Mouse (Mus musculus): Measurements from ENCODE around the gene Zmynd19.

The Zmynd19 gene

GRCm38 (mm10) chr2:24996471-24996870 lies 46.9 kb downstream of the Zmynd19 start:
- peaks cover 9% of the 10 kb centered on the region for H3K36me3 ChIP-seq (ENCODE audit: insufficient read depth, low read length)
- H3K4me3 ChIP-seq (replicated peaks; ENCODE audit: low read length), result no peak overlapping the region
- no peaks in the 10 kb centered on the region for H3K9me3 ChIP-seq (ENCODE audit: low read length)
- H3K27me3 ChIP-seq (ENCODE audit: insufficient read depth, low read length), result no peaks in the 10 kb centered on the region
- TF ChIP-seq POU5F1 (IDR thresholded peaks at IDR 0.05; ENCODE audit: borderline replicate concordance, low read length) (no peak), CTCF (conservative IDR thresholded peaks at IDR 0.05; ENCODE audit: low read length) (no peak), NANOG (IDR thresholded peaks at IDR 0.05; ENCODE audit: borderline replicate concordance, low read length) (no peak)
- no peaks in the 10 kb centered on the region for H3K4me1 ChIP-seq (replicated peaks; ENCODE audit: low read depth, low read length)

GRCm38 (mm10) chr2:25000544-25001235 lies 51.1 kb downstream of the Zmynd19 start:
- H3K9me3 ChIP-seq (ENCODE audit: low read length), result no peaks in the 10 kb centered on the region
- TF ChIP-seq CTCF (conservative IDR thresholded peaks at IDR 0.05; ENCODE audit: low read length) (peak; percentile 44), NANOG (IDR thresholded peaks at IDR 0.05; ENCODE audit: borderline replicate concordance, low read length) (no peak), POU5F1 (IDR thresholded peaks at IDR 0.05; ENCODE audit: borderline replicate concordance, low read length) (no peak)
- H3K4me3 ChIP-seq (replicated peaks; ENCODE audit: low read length), result no peak overlapping the region
- no peaks in the 10 kb centered on the region for H3K27me3 ChIP-seq (ENCODE audit: insufficient read depth, low read length)
- H3K4me1 ChIP-seq (replicated peaks; ENCODE audit: low read depth, low read length), result no peaks in the 10 kb centered on the region
- H3K36me3 ChIP-seq (ENCODE audit: insufficient read depth, low read length), result peaks cover 15% of the 10 kb centered on the region

GRCm38 (mm10) chr2:25003946-25004786 lies 54.6 kb downstream of the Zmynd19 start:
- peaks cover 11% of the 10 kb centered on the region; the same call in 1 of the 2 replicates for H3K36me3 ChIP-seq (ENCODE audit: insufficient read depth, low read length)
- H3K9me3 ChIP-seq (ENCODE audit: low read length), result no peaks in the 10 kb centered on the region
- no peak for TF ChIP-seq POU5F1 (IDR thresholded peaks at IDR 0.05; ENCODE audit: borderline replicate concordance, low read length)
- no peak overlapping the region for H3K4me3 ChIP-seq (replicated peaks; ENCODE audit: low read length)
- no peaks in the 10 kb centered on the region for H3K27me3 ChIP-seq (ENCODE audit: insufficient read depth, low read length)
- H3K4me1 ChIP-seq (replicated peaks; ENCODE audit: low read depth, low read length), result no peaks in the 10 kb centered on the region

GRCm38 (mm10) chr2:25006767-25007166 lies 57.2 kb downstream of the Zmynd19 start:
- Histone ChIP-seq H3K9me3 (ENCODE audit: low read length) (no peaks in the 10 kb centered on the region), H3K27me3 (ENCODE audit: insufficient read depth, low read length) (no peaks in the 10 kb centered on the region), H3K36me3 (ENCODE audit: insufficient read depth, low read length) (peaks cover 11% of the 10 kb centered on the region), H3K4me1 (replicated peaks; ENCODE audit: low read depth, low read length) (no peaks in the 10 kb centered on the region), H3K4me3 (replicated peaks; ENCODE audit: low read length) (no peak overlapping the region)
- no peak for TF ChIP-seq NANOG (IDR thresholded peaks at IDR 0.05; ENCODE audit: borderline replicate concordance, low read length)
- TF ChIP-seq POU5F1 (IDR thresholded peaks at IDR 0.05; ENCODE audit: borderline replicate concordance, low read length), result no peak
- TF ChIP-seq CTCF (conservative IDR thresholded peaks at IDR 0.05; ENCODE audit: low read length), result no peak

GRCm38 (mm10) chr2:25008250-25008649 lies 58.7 kb downstream of the Zmynd19 start:
- Histone ChIP-seq H3K4me3 (replicated peaks; ENCODE audit: low read length) (no peak overlapping the region), H3K9me3 (ENCODE audit: low read length) (no peaks in the 10 kb centered on the region), H3K36me3 (ENCODE audit: insufficient read depth, low read length) (no peaks in the 10 kb centered on the region; the same call in 1 of the 2 replicates), H3K4me1 (replicated peaks; ENCODE audit: low read depth, low read length) (no peaks in the 10 kb centered on the region), H3K27me3 (ENCODE audit: insufficient read depth, low read length) (no peaks in the 10 kb centered on the region)
- TF ChIP-seq NANOG (IDR thresholded peaks at IDR 0.05; ENCODE audit: borderline replicate concordance, low read length) (no peak), CTCF (conservative IDR thresholded peaks at IDR 0.05; ENCODE audit: low read length) (peak; percentile 39)
